Mouse (Mus musculus) midbrain, embryonic 14.5 days (tissue): Measurements from ENCODE around the gene Rpe. TPM values are rescaled to one million over a fixed set of nuclear protein-coding genes. Genes with fewer than 3 reads are reported as not detected.

Experiments used
- ATAC-seq: fragments of 200-750 bp; cut with Nextera tagmentation; 2 replicates; pipeline ENCODE4 v1.8.0; 2017; ENCODE audit warnings: moderate number of reproducible peaks, moderate library complexity; ENCODE audit not compliant: low FRiP score, low TSS enrichment
- DNase-seq: peaks from one replicate; pipeline ENCODE4 v3.0.0-alpha.2; 2015
- H3K27ac ChIP-seq: fragments of 300-500 bp; sonication (generic); replicated peaks from 2 replicates; pipeline ENCODE4 v1.5.1; 2014; ENCODE audit warnings: mild to moderate bottlenecking, low read depth, low read length, moderate library complexity
- H3K27me3 ChIP-seq: fragments of 300-500 bp; sonication (generic); 2 replicates; pipeline ENCODE4 v1.6.1; 2014; ENCODE audit warnings: low read length, control low read depth, mixed read lengths; ENCODE audit not compliant: control insufficient read depth, insufficient read depth
- H3K36me3 ChIP-seq: fragments of 300-500 bp; sonication (generic); 2 replicates; pipeline ENCODE4 v1.6.1; 2014; ENCODE audit warnings: low read length, control low read depth; ENCODE audit not compliant: control insufficient read depth, insufficient read depth
- H3K4me1 ChIP-seq: fragments of 300-500 bp; sonication (generic); 2 replicates; pipeline ENCODE4 v1.6.1; 2014; ENCODE audit warnings: mild to moderate bottlenecking, antibody characterized with exemption, low read length, control low read depth; ENCODE audit not compliant: control insufficient read depth, insufficient read depth
- H3K4me2 ChIP-seq: fragments of 300-500 bp; sonication (generic); 2 replicates; pipeline ENCODE4 v1.6.1; 2014; ENCODE audit warnings: mild to moderate bottlenecking, low read length, moderate library complexity
- H3K4me3 ChIP-seq: fragments of 300-500 bp; sonication (generic); replicated peaks from 2 replicates; pipeline ENCODE4 v1.5.1; 2014; ENCODE audit warnings: low read depth, low read length
- H3K9ac ChIP-seq: fragments of 300-500 bp; sonication (generic); replicated peaks from 2 replicates; pipeline ENCODE4 v1.6.1; 2014; ENCODE audit warnings: mild to moderate bottlenecking, low read length, moderate library complexity
- H3K9me3 ChIP-seq: fragments of 300-500 bp; sonication (generic); 2 replicates; pipeline ENCODE4 v1.6.1; 2016; ENCODE audit warnings: low read length, control low read depth, mixed read lengths; ENCODE audit not compliant: control insufficient read depth
- WGBS: fragments of 180-500 bp; shearing (Covaris S2); extraction: QIAGEN DNeasy Blood & Tissue Kit; methylation state at CpG from one replicate; pipeline ENCODE4 v1.1.7; 2014; 5-methylcytosine and 5-hydroxymethylcytosine counted together
- polyA plus RNA-seq: library from polyadenylated mRNA; unstranded; fragments of >200 nt; fragmentation: Nextera tagmentation; extraction: Ambion mirVana; gene quantifications from 2 replicates; pipeline ENCODE4 v1.2.1, GENCODE M21; 2014

The Rpe gene
- polyA plus RNA-seq = 36.4 and 36.8 TPM in 2 replicates

GRCm38 (mm10) chr1:66700693-66701575 lies at the start of gene Rpe:
TSS of gene Rpe (plus strand) at chr1:66700831.
- H3K9ac ChIP-seq = peak within 1 kb of the TSS; percentile 76
- no peaks in the 10 kb centered on the region for H3K36me3 ChIP-seq
- DNase-seq = peak; percentile 98
- H3K27ac ChIP-seq = peak within 1 kb of the TSS; percentile 80
- under 1% methylated on average over 73 of the region's 73 CpGs for WGBS
- peak; percentile 100 for ATAC-seq
- H3K27me3 ChIP-seq = no peaks in the 10 kb centered on the region
- H3K4me1 ChIP-seq = peaks cover 11% of the 10 kb centered on the region
- H3K4me2 ChIP-seq = peak within 1 kb of the TSS; percentile 73
- peak within 1 kb of the TSS; percentile 87 for H3K4me3 ChIP-seq
- no peaks in the 10 kb centered on the region for H3K9me3 ChIP-seq

DNA sequence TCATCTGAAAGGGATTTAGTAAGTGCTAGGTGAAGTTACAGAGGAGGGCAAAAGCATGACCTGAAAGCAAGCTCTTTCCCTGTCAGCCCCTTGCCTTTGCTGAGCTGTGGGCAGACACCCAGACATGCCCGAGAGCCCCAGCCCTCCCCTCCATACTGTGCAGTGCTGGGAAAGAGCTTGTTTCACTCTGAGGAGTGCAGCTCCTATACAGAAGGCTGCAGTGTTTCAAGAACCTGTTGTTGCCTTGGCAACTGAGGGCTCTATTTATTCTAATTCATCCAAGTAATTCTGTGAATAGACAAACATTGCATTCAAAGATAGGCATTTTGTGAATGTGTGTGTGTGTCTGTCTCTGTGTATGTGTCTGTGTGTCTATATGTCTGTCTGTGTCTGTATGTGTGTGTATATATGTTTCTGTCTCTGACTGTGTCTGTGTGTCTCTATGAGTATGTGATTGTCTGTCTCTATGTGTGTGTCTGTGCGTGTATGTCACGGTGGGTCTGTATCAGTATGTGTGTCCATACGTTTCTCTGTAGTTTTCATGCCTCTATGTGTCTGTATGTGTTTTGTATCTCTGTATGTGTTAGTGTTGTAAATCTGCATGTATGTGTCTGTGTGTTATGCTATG lies 45.4 kb upstream of the Rpe start:
- no peaks in the 10 kb centered on the region for H3K9me3 ChIP-seq
- DNase-seq (peak; percentile 72), ATAC-seq (peak; percentile 91)
- H3K4me2 ChIP-seq = no peak overlapping the region; the same call in 1 of the 2 replicates
- H3K27me3 ChIP-seq = no peaks in the 10 kb centered on the region
- 32% methylated on average over 4 of the region's 4 CpGs for WGBS
- no peaks in the 10 kb centered on the region for H3K36me3 ChIP-seq
- H3K4me3 ChIP-seq = no peak overlapping the region
- H3K9ac ChIP-seq = no peak overlapping the region
- peak overlapping the region; percentile 41; the same call in 1 of the 2 replicates for H3K27ac ChIP-seq
- H3K4me1 ChIP-seq = 0 out of 2 replicates have a peak, but pooled peaks cover 6% of the 10 kb centered on the region

- Histone ChIP-seq H3K4me1 (0 out of 2 replicates have a peak, but pooled peaks cover 6% of the 10 kb centered on the region), H3K27ac (no peak overlapping the region), H3K36me3 (no peaks in the 10 kb centered on the region), H3K4me2 (no peak overlapping the region), H3K9ac (no peak overlapping the region), H3K4me3 (no peak overlapping the region), H3K9me3 (no peaks in the 10 kb centered on the region), H3K27me3 (no peaks in the 10 kb centered on the region)
- peak; percentile 83 for DNase-seq
- peak; percentile 66; the same call in 1 of the 2 replicates for ATAC-seq
Measured at GRCm38 (mm10) chr1:66655747-66656119, 44.9 kb upstream of the Rpe start.

GRCm38 (mm10) chr1:66671475-66671874 lies 29.2 kb upstream of the Rpe start:
- ATAC-seq (no peak), DNase-seq (no peak)
- H3K27ac ChIP-seq = no peak overlapping the region
- H3K27me3 ChIP-seq = no peaks in the 10 kb centered on the region
- WGBS = 71% methylated on average over 7 of the region's 7 CpGs
- H3K4me2 ChIP-seq = no peak overlapping the region
- H3K4me1 ChIP-seq = no peaks in the 10 kb centered on the region
- no peaks in the 10 kb centered on the region for H3K9me3 ChIP-seq
- no peak overlapping the region for H3K9ac ChIP-seq
- H3K36me3 ChIP-seq = no peaks in the 10 kb centered on the region
- no peak overlapping the region for H3K4me3 ChIP-seq

DNA sequence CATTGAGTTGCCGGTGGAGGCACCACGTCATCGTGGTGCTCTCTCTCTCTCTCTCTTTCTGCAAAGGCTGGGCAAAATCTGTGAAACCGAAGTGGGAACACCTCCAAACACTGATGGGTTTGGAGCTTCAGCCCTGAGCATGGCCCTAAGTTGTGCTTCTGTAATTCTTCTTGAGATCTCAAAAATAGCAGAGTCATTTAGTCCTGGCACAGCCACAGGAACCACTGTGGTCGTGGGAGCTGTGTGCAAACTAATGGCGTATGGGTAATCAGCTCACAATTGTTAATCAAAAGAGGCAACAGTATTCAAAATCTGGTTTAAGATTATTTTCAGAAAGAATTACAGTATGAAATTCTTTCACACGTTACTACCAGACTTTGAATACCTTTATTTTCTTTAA lies 27.8 kb upstream of the Rpe start:
- no peaks in the 10 kb centered on the region for H3K4me1 ChIP-seq
- no peak overlapping the region for H3K4me3 ChIP-seq
- no peak overlapping the region for H3K9ac ChIP-seq
- H3K9me3 ChIP-seq = no peaks in the 10 kb centered on the region
- H3K27me3 ChIP-seq = no peaks in the 10 kb centered on the region
- H3K36me3 ChIP-seq = no peaks in the 10 kb centered on the region
- DNase-seq = no peak
- ATAC-seq = no peak
- no peak overlapping the region for H3K4me2 ChIP-seq
- H3K27ac ChIP-seq = no peak overlapping the region
- 90% methylated on average over 7 of the region's 7 CpGs for WGBS

GRCm38 (mm10) chr1:66677928-66678327 lies 22.7 kb upstream of the Rpe start:
- Histone ChIP-seq H3K9me3 (no peaks in the 10 kb centered on the region), H3K4me2 (no peak overlapping the region), H3K9ac (no peak overlapping the region), H3K27ac (no peak overlapping the region), H3K4me1 (no peaks in the 10 kb centered on the region), H3K36me3 (no peaks in the 10 kb centered on the region), H3K4me3 (no peak overlapping the region), H3K27me3 (no peaks in the 10 kb centered on the region)
- DNase-seq = no peak
- no peak for ATAC-seq
- 68% methylated on average over 14 of the region's 14 CpGs for WGBS

DNA sequence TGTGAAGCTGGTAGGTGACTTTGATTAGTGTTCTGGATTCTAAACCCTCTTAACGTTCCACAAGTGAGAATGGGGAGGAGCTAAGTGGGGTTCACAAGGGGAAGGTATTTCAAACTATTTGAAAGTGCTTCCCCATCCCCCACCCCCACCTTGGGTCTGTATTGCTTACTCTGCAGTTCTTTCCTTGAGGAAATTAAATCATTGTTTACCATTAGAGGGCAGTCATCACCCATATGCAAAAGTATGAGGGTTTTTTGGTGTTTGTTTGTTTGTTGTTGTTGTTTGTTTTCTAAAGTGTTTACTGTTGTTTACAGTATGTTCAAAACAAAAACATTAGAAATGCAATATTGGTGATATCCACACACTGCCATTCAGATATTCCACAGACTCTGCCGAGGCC lies 22.0 kb upstream of the Rpe start:
- 38% methylated on average over 2 of the region's 2 CpGs for WGBS
- Histone ChIP-seq H3K36me3 (no peaks in the 10 kb centered on the region), H3K4me3 (no peak overlapping the region), H3K27me3 (no peaks in the 10 kb centered on the region), H3K9me3 (no peaks in the 10 kb centered on the region), H3K9ac (no peak overlapping the region), H3K4me2 (no peak overlapping the region), H3K27ac (no peak overlapping the region), H3K4me1 (no peaks in the 10 kb centered on the region)
- no peak for ATAC-seq
- DNase-seq = peak; percentile 40

- H3K4me3 ChIP-seq = no peak overlapping the region
- no peaks in the 10 kb centered on the region for H3K36me3 ChIP-seq
- DNase-seq (no peak), ATAC-seq (no peak)
- H3K9ac ChIP-seq = no peak overlapping the region
- H3K27ac ChIP-seq = no peak overlapping the region
- WGBS = 92% methylated on average over 5 of the region's 5 CpGs
- no peaks in the 10 kb centered on the region for H3K27me3 ChIP-seq
- H3K9me3 ChIP-seq = no peaks in the 10 kb centered on the region
- no peaks in the 10 kb centered on the region for H3K4me1 ChIP-seq
- no peak overlapping the region for H3K4me2 ChIP-seq
Measured at GRCm38 (mm10) chr1:66682974-66683373, 17.7 kb upstream of the Rpe start.
